Mouse (Mus musculus) MEL (cell line): ENCODE measurements around the gene Gm10563. TPM values are rescaled to one million over a fixed set of nuclear protein-coding genes. Genes with fewer than 3 reads are reported as not detected.
"Not testable (repeated sequence)": the region's sequence is repeated elsewhere in the genome, so short reads cannot be mapped to it uniquely, and the experiment has no call there.

ENCODE experiments used
- DNase-seq: peaks from one replicate; pipeline ENCODE4 v3.0.0; 2011; ENCODE audit warnings: low read depth, low spot score
- H3K27ac ChIP-seq: 2 replicates; pipeline ENCODE4 v1.5.1; 2012; ENCODE audit warnings: low read depth, mild to moderate bottlenecking, control low read depth, low read length, moderate library complexity; ENCODE audit not compliant: control insufficient read depth
- H3K27me3 ChIP-seq, 2 experiments: fragments of 150-350 bp in 1 of 2; sonication (generic) in 1 of 2; 2 replicates each; pipeline ENCODE4 v1.6.1; 2012; ENCODE audit warnings: low read length in 2 of 2, mild to moderate bottlenecking in 2 of 2, improper control_type of control experiment in 1 of 2, moderate library complexity in 1 of 2; ENCODE audit not compliant: insufficient read depth in 2 of 2, control insufficient read depth in 1 of 2
- H3K36me3 ChIP-seq, 2 experiments: 2 replicates each; pipeline ENCODE4 v1.6.1; 2012 to 2014; ENCODE audit warnings: low read length in 2 of 2, improper control_type of control experiment in 1 of 2, inconsistent platforms in 1 of 2, mild to moderate bottlenecking in 1 of 2; ENCODE audit not compliant: insufficient read depth in 2 of 2, control insufficient read depth in 1 of 2
- H3K4me1 ChIP-seq, 2 experiments: fragments of 150-350 bp in 1 of 2; sonication (generic) in 1 of 2; 2 replicates each; pipeline ENCODE4 v1.6.1; 2012; ENCODE audit warnings: low read length in 2 of 2, improper control_type of control experiment in 1 of 2, mild to moderate bottlenecking in 1 of 2; ENCODE audit not compliant: insufficient read depth in 2 of 2, control insufficient read depth in 1 of 2
- H3K4me3 ChIP-seq, 2 experiments: fragments of 150-350 bp in 1 of 2; sonication (generic) in 1 of 2; 2 replicates each; pipeline ENCODE4 v1.5.1; 2012; ENCODE audit warnings: low read depth in 2 of 2, low read length in 2 of 2, mild to moderate bottlenecking in 2 of 2, moderate library complexity in 2 of 2, control low read depth in 1 of 2, improper control_type of control experiment in 1 of 2; ENCODE audit not compliant: control insufficient read depth in 1 of 2, insufficient read depth in 1 of 2
- H3K79me2 ChIP-seq: 2 replicates; pipeline ENCODE4 v1.6.1; 2012; ENCODE audit warnings: mild to moderate bottlenecking, low read length, moderate library complexity; ENCODE audit not compliant: control insufficient read depth, poor library complexity, insufficient read depth
- H3K9ac ChIP-seq: 2 replicates; pipeline ENCODE4 v1.6.1; 2012; ENCODE audit warnings: low read depth, mild to moderate bottlenecking, control low read depth, low read length, moderate library complexity; ENCODE audit not compliant: control insufficient read depth, poor library complexity, severe bottlenecking
- H3K9me3 ChIP-seq: fragments of 150-350 bp; sonication (generic); replicated peaks from 2 replicates; pipeline ENCODE4 v1.6.1; 2012; ENCODE audit warnings: mild to moderate bottlenecking, low read length, improper control_type of control experiment, moderate library complexity; ENCODE audit not compliant: insufficient read depth
- BHLHE40 ChIP-seq: IDR thresholded peaks from 2 replicates; pipeline ENCODE4 v1.6.1; 2012; ENCODE audit warnings: low read depth, mild to moderate bottlenecking, inconsistent platforms, low read length, improper control_type of control experiment, borderline replicate concordance
- CTCF ChIP-seq, 3 experiments: IDR thresholded peaks in 2 of 3; conservative IDR thresholded peaks in 1 of 3; 2 replicates each; pipeline ENCODE4 v1.5.1; 2011 to 2012; ENCODE audit warnings: low read length in 3 of 3, low read depth in 2 of 3, mild to moderate bottlenecking in 2 of 3, improper control_type of control experiment in 1 of 3, inconsistent platforms in 1 of 3, mixed read lengths in 1 of 3, moderate library complexity in 1 of 3; ENCODE audit not compliant: control insufficient read depth in 1 of 3, insufficient read depth in 1 of 3, poor library complexity in 1 of 3, severe bottlenecking in 1 of 3
- ETS1 ChIP-seq: IDR thresholded peaks from 2 replicates; pipeline ENCODE4 v1.6.1; 2012; ENCODE audit warnings: low read depth, mild to moderate bottlenecking, inconsistent platforms, low read length, improper control_type of control experiment, moderate library complexity
- HCFC1 ChIP-seq: IDR thresholded peaks from 2 replicates; pipeline ENCODE4 v1.6.1; 2012; ENCODE audit warnings: low read depth, mild to moderate bottlenecking, inconsistent platforms, low read length, improper control_type of control experiment, moderate library complexity
- JUND ChIP-seq: IDR thresholded peaks from 2 replicates; pipeline ENCODE4 v1.6.1; 2011; ENCODE audit warnings: low read depth, mild to moderate bottlenecking, improper control_type of control experiment, low read length
- MAX ChIP-seq: IDR thresholded peaks from 2 replicates; pipeline ENCODE4 v1.6.1; 2011; ENCODE audit warnings: low read length, improper control_type of control experiment
- MEF2A ChIP-seq: IDR thresholded peaks from 2 replicates; pipeline ENCODE4 v1.6.1; 2014; ENCODE audit warnings: low read depth, mild to moderate bottlenecking, inconsistent platforms, low read length, improper control_type of control experiment; ENCODE audit not compliant: poor library complexity, insufficient replicate concordance, severe bottlenecking; ENCODE audit errors: extremely low read depth
- MXI1 ChIP-seq: IDR thresholded peaks from 2 replicates; pipeline ENCODE4 v1.6.1; 2011; ENCODE audit warnings: mild to moderate bottlenecking, low read depth, low read length, improper control_type of control experiment
- MYC ChIP-seq: IDR thresholded peaks from 2 replicates; pipeline ENCODE4 v1.6.1; 2011; ENCODE audit warnings: low read depth, mild to moderate bottlenecking, low read length, improper control_type of control experiment, moderate library complexity
- NRF1 ChIP-seq: IDR thresholded peaks from 2 replicates; pipeline ENCODE4 v1.6.1; 2014; ENCODE audit warnings: low read depth, mild to moderate bottlenecking, inconsistent platforms, low read length, improper control_type of control experiment, moderate library complexity; ENCODE audit not compliant: poor library complexity, insufficient read depth, severe bottlenecking
- POLR2AphosphoS2 ChIP-seq: IDR thresholded peaks from 2 replicates; pipeline ENCODE4 v1.6.1; 2011; ENCODE audit warnings: low read length, improper control_type of control experiment
- POLR2AphosphoS5 ChIP-seq: IDR thresholded peaks from 2 replicates; pipeline ENCODE4 v1.6.1; 2012; ENCODE audit warnings: low read depth, borderline replicate concordance, mild to moderate bottlenecking, inconsistent platforms, low read length, moderate library complexity, mixed read lengths
- SIN3A ChIP-seq: IDR thresholded peaks from 2 replicates; pipeline ENCODE4 v1.6.1; 2012; ENCODE audit warnings: low read length, improper control_type of control experiment, inconsistent platforms
- SMC3 ChIP-seq: IDR thresholded peaks from 2 replicates; pipeline ENCODE4 v1.6.1; 2011; ENCODE audit warnings: low read depth, low read length, improper control_type of control experiment
- TBP ChIP-seq: IDR thresholded peaks from 2 replicates; pipeline ENCODE4 v1.8.0; 2011; ENCODE audit warnings: low read depth, low read length, improper control_type of control experiment
- UBTF ChIP-seq: IDR thresholded peaks from 2 replicates; pipeline ENCODE4 v1.6.1; 2012; ENCODE audit warnings: low read depth, mild to moderate bottlenecking, inconsistent platforms, low read length, improper control_type of control experiment, moderate library complexity, borderline replicate concordance; ENCODE audit not compliant: insufficient read depth
- USF1 ChIP-seq: IDR thresholded peaks from 2 replicates; pipeline ENCODE4 v1.6.1; 2014; ENCODE audit warnings: low read depth, mild to moderate bottlenecking, inconsistent platforms, low read length, improper control_type of control experiment, moderate library complexity
- ZC3H11A ChIP-seq: IDR thresholded peaks from 2 replicates; pipeline ENCODE4 v1.6.1; 2012; ENCODE audit warnings: low read depth, mild to moderate bottlenecking, inconsistent platforms, low read length, improper control_type of control experiment
- ZKSCAN1 ChIP-seq: IDR thresholded peaks from 2 replicates; pipeline ENCODE4 v1.6.1; 2012; ENCODE audit warnings: low read depth, mild to moderate bottlenecking, inconsistent platforms, low read length, improper control_type of control experiment, moderate library complexity
- ZNF384 ChIP-seq: IDR thresholded peaks from 2 replicates; pipeline ENCODE4 v1.6.1; 2012; ENCODE audit warnings: low read depth, mild to moderate bottlenecking, inconsistent platforms, low read length, improper control_type of control experiment
- polyA plus RNA-seq, 2 experiments: library from polyadenylated mRNA; stranded (reverse) in 1 of 2; unstranded in 1 of 2; fragments of >175 nt in 1 of 2; fragments of >200 nt in 1 of 2; gene quantifications; 2 replicates each; pipeline versions ENCODE4 v1.2.1 to v1.2.4; 2012; ENCODE audit warnings: low replicate concordance in 2 of 2, low read depth in 1 of 2; ENCODE audit not compliant: insufficient read length in 2 of 2, insufficient read depth in 1 of 2, missing spikeins in 1 of 2
- total RNA-seq: library from RNA; depleted of rRNA; stranded (reverse); fragments of 300-350 nt; gene quantifications from 2 replicates; pipeline ENCODE4 v1.2.3, GENCODE M21; 2012

Gm10563 gene
- total and polyA plus RNA-seq, 3 experiments = not detected

DNA sequence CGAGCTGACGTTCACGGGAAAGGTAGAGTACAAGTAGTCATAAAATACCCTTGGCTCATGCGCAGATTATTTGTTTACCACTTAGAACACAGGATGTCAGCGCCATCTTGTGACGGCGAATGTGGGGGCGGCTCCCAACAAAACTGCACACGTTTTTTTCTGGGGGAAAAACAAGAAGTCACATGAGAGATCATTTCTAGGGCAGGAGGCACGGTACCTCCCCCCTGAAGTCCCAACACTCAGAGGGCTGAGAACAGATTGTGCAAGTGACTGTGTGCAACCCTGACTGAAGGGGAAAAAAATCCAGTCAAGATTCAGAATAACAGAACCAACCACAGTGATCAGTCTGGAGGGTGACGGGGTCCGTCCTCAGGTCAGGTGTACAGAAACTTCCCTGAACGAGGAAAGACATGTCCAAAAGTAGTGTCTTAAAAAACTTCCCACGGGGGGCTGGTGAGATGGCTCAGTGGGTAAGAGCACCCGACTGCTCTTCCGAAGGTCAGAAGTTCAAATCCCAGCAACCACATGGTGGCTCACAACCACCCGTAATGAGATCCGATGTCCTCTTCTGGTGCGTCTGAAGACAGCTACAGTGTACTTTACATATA is 38.6 kb upstream of the Gm10563 start:
- H3K9me3 ChIP-seq, H3K79me2 ChIP-seq, H3K36me3 ChIP-seq, H3K27me3 ChIP-seq, H3K4me1 ChIP-seq: not testable (repeated sequence)
- H3K4me3 ChIP-seq = peak overlapping the region; percentile 50 to 76
- peak; percentile 23; the same call in 1 of the 2 replicates for TF ChIP-seq NRF1
- peak; percentile 77 for TF ChIP-seq USF1
- peak; percentile 79 for TF ChIP-seq MAX
- TF ChIP-seq SIN3A = peak; percentile 79
- peak; percentile 56; the same call in 1 of the 2 replicates for TF ChIP-seq ZNF384
- peak; percentile 77; the same call in 1 of the 2 replicates for TF ChIP-seq BHLHE40
- peak; percentile 47; the same call in 1 of the 2 replicates for TF ChIP-seq MYC
- TF ChIP-seq HCFC1 = peak; percentile 67
- TF ChIP-seq ETS1 = peak; percentile 73; the same call in 1 of the 2 replicates
- peak; percentile 90 for TF ChIP-seq MXI1
- TF ChIP-seq TBP = peak; percentile 78
- H3K9ac ChIP-seq = peak overlapping the region; percentile 78
- peak overlapping the region; percentile 62 for H3K27ac ChIP-seq
- DNase-seq = peak; percentile 89

DNA sequence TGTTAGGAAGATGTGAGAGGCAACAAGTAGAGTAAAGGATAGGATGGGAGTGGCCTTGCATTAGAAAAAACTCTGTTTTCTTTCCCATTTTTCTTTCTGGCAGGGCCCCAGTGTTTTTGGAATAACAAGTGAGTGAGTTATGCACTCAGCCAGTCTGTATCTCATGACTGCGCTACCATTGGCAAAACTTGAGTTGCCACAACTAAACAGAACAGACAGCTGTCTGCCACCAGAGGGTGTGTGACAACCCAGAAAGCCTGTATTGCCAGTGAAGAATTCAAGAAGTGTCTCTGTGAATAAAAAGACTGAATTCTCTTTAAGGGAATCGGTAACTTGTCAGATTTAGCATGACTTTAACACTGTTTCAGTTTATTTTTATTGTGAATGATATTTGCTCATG is 30.8 kb upstream of the Gm10563 start:
- TF ChIP-seq ZKSCAN1 (no peak), POLR2AphosphoS5 (no peak), ZC3H11A (no peak), UBTF (no peak), CTCF (IDR thresholded peaks at IDR 0.05 in 2 of 3, conservative IDR thresholded peaks at IDR 0.05 in 1 of 3; ENCODE audit: control insufficient read depth in 1 of 3, insufficient read depth in 1 of 3, low read depth in 2 of 3, low read length in 3 of 3, poor library complexity in 1 of 3, severe bottlenecking in 1 of 3) (peak; percentile 13 to 36 (median 22); a peak in 3 of 6 replicates), MAX (no peak), MEF2A (no peak), SMC3 (peak; percentile 40), POLR2AphosphoS2 (no peak), TBP (no peak), JUND (no peak), BHLHE40 (no peak)
- TF ChIP-seq, all 39 proteins: peak for 2
- no peaks in the 10 kb centered on the region for H3K36me3 ChIP-seq

More for the DNA sequence above, 30.8 kb upstream of the Gm10563 start:
- Histone ChIP-seq H3K27ac (no peak overlapping the region), H3K4me3 (no peak overlapping the region), H3K9me3 (no peaks in the 10 kb centered on the region), H3K27me3 (no peaks in the 10 kb centered on the region), H3K9ac (no peak overlapping the region), H3K4me1 (no peaks in the 10 kb centered on the region), H3K79me2 (no peaks in the 10 kb centered on the region)
- peak; percentile 40 for DNase-seq
